Mouse (Mus musculus): ENCODE measurements at regions not wholly inside any gene's neighbourhood (a gene's known extent, or its start where the extent isn't known, plus 50 kb on each side); places are given as distances from the start of the nearest gene placed in this dataset.

GRCm38 (mm10) chr13:39329794-39330193, 369.1 kb upstream of the Slc35b3 start:
- TF ChIP-seq MAFK (IDR thresholded peaks at IDR 0.05; ENCODE audit: insufficient read depth, low read depth, low read length), result no peak
- TF ChIP-seq HCFC1 (IDR thresholded peaks at IDR 0.05; ENCODE audit: borderline replicate concordance, insufficient read depth, low read length), result no peak
